Mouse (Mus musculus): ENCODE measurements around the gene March7.

DNA sequence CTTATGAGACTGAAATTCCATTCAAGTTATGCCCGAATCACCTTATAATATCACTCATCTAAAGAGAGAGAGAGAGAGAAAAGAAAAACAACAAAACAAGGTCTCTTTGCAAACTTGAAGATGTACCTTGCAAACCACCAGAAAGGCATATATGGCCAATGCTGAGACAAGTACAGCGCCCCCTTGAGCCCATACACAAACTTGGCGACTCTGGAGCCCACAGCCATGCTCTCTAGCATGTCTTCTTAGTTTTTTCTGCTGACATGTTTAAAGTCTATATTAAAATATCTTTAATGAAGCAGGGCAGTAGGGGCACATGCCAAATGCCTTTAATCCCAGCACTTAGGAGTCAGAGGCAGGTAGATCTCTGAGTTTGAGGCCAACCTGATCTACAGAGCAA, 36.5 kb upstream of the March7 start:
- TF ChIP-seq CTCF (IDR thresholded peaks at IDR 0.05; ENCODE audit: extremely low read depth, insufficient read depth, low read length) = no peak
- TF ChIP-seq POLR2A (IDR thresholded peaks at IDR 0.05; ENCODE audit: extremely low read depth, insufficient read depth, low read length) = no peak

All from cortical plate, adult 2 months (tissue).